Mouse (Mus musculus): ENCODE results near the gene Arhgap9.
"Not testable (repeated sequence)": the region's sequence is repeated elsewhere in the genome, so short reads cannot be mapped to it uniquely, and the experiment has no call there.

The Arhgap9 gene

GRCm38 (mm10) chr10:127291881-127292638 lies 29.7 kb upstream of the Arhgap9 start:
- DNase-seq (ENCODE audit: low spot score): no peak

GRCm38 (mm10) chr10:127292987-127293538 lies 28.7 kb upstream of the Arhgap9 start:
- DNase-seq (ENCODE audit: low spot score): no peak

GRCm38 (mm10) chr10:127293590-127294113 lies 28.1 kb upstream of the Arhgap9 start:
- DNase-seq (ENCODE audit: low spot score): no peak

DNA sequence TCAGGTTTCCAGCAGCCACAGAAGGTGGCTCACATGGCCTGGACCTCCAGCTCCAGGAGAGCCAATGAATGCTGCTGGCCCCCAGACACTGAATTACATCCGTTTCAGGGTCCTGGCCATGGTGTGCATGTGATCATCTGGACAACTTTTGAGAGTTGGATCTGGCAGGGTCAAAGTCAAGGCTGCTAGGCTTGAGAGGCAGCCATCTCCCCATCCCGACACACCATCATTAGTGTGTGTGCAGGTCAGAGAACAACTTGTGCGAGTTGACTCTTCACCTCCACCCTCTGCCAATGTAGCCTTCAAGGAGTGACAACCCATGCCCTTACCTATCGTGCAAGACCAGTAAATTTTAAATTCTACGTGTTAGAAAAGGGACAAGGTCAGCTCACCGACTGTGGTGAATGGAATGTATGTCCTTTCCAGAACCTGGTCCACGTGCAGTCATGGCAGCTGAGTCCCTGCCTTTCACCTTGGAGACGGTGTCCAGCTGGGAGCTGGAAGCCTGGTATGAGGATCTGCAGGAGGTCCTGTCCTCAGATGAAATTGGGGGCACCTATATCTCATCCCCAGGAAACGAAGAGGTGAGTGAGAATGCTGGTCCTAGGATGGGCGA lies 26.8 kb upstream of the Arhgap9 start:
- DNase-seq (ENCODE audit: low spot score): no peak

DNA sequence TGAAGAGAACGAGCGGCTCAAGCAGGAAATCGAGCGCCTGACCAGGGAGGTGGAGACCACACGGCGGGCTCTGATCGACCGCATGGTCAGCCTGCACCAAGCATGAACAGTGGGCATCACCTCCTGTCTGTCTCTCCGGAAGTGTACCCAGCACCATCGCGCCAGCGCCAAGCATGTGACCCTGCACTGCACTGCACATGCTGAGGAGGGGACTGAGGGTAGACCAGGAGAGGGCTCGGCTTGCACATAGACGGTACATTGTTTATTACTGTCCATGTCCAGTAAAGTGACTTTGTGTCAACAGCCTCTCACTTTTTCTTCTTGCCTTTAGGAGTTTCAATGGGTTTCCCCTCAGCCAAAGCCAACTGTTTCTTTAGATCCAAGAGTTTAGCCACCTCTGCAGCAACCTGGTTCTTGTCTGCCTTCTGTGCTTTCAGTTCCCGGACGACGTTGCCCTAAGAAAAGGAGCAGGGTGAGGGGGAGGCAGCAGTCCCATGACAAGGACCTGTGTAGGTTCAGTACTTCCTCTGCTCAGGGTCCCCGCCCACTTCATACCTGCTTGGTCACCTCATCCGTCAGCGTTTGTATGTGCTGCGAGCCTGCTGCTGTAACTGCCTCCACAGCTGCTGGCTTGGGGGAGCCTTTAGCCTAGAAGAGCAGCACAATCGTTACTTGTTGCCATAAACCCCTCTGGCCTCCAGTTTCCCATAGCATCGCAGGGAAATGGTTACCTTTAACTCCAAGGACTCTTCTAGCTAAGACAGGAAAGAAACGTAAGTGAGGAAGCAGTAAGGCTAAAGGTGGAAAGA lies 25.6 kb upstream of the Arhgap9 start:
- DNase-seq (ENCODE audit: low spot score): no peak

- no peak for DNase-seq (ENCODE audit: low spot score)
These were observed 24.5 kb upstream of the Arhgap9 start for GRCm38 (mm10) chr10:127297015-127297871.

DNA sequence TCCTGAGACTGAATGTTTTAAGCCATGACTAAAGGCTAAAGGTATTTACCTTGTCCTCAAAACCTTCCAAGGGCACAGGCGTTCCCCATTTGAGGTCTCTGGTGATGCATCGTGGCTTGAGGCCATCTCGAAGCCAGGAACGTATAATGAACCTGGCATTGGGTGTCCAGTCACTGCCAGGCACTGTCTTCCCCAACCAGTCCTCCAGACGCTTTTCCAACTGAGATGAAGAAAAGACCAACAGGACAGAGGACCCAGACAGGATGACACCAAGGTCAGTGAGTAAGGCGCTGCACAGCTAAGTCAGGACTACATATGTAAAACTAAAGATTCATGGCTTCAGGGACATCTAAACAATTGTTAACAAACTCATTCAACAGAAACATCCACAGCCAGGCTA lies 21.4 kb upstream of the Arhgap9 start:
- no peak for DNase-seq (ENCODE audit: low spot score)

DNA sequence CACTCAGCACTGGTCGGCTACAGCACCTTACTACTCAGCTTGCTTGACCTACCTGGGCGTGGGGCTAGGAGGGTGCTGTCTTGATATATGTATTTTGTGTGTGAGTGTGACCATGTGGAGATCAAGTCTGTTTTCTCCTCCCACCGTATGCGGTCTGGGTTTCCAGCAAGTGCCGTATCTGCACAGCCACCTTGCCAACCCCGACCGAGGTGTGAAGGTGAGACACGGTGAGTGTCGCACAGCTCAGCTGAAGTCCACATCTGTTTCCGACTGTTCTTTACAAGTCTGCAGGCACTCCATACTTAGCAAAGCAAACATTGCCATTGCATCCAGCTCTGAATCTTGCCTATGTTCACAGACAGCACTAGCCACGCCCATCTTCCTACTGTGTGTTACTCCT lies 18.6 kb upstream of the Arhgap9 start:
- DNase-seq (ENCODE audit: low spot score): no peak

GRCm38 (mm10) chr10:127309167-127309566 lies 12.6 kb upstream of the Arhgap9 start:
- DNase-seq (ENCODE audit: low spot score): not testable (repeated sequence)

DNA sequence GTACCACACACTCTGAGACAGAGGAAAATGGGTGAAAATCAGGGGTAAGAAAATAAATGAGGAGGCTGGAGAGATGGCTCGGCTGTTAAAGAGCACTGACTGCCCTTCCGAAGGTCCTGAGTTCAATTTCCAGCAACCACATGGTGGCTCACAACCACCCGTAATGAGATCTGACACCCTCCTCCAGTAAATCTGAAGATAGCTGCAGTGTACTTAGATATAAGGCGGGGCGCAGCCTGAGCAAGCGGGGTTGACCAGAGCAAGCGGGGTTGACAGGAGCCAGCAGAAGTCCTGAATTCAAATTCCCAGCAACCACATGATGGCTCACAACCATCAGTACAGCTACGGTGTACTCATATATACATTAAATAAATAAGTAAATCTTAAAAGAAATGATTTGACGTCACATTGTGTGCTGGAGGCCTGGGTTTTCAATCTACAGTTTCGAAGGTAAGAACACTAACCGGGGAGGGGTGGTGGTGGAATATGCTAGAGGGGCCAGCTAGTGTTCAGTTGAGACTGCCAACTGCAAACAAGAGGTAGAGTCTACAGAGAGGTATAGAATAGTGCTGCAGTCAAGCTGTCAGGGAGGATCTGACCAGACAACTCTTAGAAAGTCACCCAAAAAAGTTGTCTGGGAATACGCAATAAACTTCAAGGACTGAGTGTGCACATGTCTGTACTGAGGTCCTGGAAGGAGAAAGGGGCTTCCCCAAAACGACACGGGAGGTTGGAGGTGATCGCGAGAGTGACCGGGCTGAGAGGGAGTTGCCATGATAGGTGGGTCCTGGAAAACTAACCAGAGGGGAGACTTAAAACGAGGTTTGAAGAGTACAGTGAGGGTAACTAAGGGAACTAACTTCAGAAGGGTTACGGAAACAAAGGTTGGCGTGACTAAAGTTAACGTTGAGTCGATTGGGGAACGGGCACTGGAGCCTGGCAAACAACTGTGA lies 11.0 kb upstream of the Arhgap9 start:
- DNase-seq (ENCODE audit: low spot score): no peak

DNA sequence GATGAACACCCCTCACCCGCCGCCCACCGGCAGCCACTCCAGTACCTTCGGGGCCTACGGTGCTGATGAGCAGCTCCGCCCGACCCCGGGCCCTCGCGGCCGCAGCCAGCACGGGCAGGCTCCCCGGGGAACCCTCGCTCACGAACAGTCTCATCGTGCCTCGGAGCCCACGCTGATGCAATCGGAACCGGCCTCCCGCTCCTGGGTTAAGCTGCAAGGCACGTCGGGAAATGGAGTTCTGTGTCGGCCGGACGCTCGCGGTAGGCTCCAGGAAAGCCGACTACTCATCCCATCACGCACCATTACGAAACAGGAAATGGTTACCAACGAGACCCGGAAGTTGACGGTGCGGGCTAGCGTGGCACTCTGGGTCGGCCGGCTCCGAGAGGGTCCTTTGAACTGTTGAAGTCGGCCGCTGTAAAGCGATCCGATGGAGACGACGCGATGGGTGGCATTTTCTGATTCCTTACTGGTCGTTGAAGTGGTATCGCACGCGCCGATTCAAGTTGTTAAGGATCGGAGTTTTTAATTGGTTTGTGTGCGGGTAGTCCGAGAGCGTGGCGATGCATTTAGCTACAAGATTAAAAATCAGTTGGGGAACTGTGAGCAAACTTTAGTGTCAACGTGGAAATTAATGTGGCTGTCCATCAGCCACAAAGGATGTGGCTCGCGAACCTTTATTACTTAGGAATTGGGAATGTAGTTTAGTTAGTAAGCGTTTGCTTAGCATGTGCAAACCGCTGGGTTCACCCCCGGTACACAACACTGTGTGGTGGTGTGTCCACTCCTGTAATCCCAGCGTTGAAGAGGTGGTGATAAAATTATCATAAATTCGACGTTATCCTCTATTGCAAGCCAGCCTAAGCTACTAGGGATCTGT lies 10.0 kb upstream of the Arhgap9 start, which contains the start of gene Mars:
Gene Mars (minus strand): TSS at position 311 of the 880 bp plus-strand sequence.
- DNase-seq (ENCODE audit: low spot score): peak; percentile 91

DNA sequence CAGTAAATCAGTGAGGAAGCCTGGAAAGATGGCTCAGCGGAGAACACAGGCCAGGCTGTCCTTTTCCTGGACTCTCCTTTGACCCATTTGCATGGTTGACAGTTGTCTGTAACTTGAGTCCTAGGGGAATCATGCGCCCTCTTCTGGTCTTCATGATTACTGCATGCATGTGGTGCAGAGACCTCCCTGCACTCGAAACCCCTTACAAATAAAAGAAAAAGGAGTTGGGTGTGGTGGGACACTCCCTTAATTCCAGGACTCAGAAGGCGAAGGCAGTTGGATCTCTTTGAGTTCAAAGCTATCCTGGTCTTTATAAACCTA lies 9.4 kb upstream of the Arhgap9 start:
- peak; percentile 73 for DNase-seq (ENCODE audit: low spot score)

GRCm38 (mm10) chr10:127312858-127313257 lies 8.9 kb upstream of the Arhgap9 start:
- no peak for DNase-seq (ENCODE audit: low spot score)

GRCm38 (mm10) chr10:127313516-127313915 lies 8.2 kb upstream of the Arhgap9 start:
- not testable (repeated sequence) for DNase-seq (ENCODE audit: low spot score)

DNA sequence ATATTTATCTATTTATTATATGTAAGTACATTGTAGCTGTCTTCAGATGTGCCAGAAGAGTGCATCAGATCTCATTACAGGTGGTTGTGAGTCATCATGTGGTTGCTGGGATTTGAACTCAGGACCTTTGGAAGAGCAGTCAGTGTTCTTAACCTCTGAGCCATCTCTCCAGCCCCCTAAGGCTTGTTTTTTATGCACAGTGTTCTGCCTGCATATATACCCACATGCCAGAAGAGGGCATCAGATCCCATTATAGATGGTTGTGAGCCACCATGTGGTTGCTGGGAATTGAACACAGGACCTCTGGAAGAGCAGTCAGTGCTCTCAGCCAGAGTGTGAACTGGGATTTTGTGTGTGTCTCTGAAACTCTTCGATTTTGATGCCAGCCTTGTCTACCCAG lies 6.8 kb upstream of the Arhgap9 start:
- not testable (repeated sequence) for DNase-seq (ENCODE audit: low spot score)

GRCm38 (mm10) chr10:127317277-127317676 lies 4.5 kb upstream of the Arhgap9 start:
- DNase-seq (ENCODE audit: low spot score): no peak

DNA sequence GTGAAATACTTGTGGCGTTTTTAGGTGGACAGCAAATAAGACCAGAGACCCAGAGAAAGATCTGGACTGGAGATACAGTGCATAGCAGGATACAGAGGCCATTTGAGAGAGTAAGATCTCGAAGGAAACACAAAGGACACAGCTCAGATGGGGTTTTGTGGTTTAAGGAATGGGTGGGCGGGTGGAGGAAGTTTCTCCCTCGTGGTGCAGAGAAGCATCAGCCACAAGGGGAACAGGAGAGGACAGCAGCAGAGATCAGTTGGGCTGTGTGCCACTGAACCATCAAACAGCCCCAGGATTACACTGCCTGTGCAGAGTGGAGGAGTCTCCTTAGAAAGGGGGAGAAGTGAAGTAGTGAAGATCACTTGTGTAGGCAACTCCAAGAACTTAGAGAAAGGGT lies 3.8 kb upstream of the Arhgap9 start:
- no peak for DNase-seq (ENCODE audit: low spot score)

DNA sequence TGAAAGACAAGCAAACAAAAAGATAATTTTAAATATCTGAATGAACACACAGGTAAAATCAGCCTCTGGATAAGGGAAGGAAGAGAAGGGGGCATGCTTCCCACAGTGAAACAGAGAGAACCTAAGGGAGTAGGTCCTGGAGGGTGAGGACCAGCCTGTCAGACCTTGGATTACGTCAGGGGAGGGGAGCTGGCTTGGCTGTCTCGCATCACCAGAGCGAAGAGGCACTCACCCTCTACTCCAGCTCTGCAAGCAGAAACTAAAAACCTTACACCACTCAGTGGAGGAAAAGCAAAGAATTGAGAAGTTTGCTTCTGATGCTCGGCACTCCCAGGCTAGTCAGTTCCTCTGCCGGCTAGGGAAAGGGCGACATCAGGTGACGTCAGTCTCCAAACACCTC lies 1.8 kb upstream of the Arhgap9 start:
- DNase-seq (ENCODE audit: low spot score): no peak

DNA sequence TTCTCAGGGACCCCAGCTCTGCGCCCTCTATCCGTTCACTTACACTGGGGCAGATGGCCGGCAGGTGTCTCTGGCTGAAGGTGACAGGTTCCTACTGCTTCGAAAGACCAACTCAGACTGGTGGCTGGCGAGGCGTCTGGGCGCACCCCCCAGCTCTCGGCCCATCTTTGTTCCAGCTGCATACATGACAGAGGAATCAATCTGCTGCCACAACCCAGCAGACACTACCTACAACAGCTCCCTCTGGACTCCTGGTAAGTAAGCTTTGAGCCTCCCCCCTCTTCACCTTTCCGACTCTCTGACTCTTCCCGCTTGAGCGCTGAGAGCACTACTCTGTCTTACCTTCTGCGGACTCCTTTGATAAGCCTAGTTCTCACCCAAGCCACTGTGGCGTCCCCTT lies 414 bp downstream of the Arhgap9 start:
- no peak for DNase-seq (ENCODE audit: low spot score)
